Mouse (Mus musculus): ENCODE measurements around the gene Gnb1. TPM values are rescaled to one million over a fixed set of nuclear protein-coding genes. Genes with fewer than 3 reads are reported as not detected.

Gene Gnb1
- polyA plus RNA-seq, 1 experiment from 2014 or later, result 287 TPM

DNA sequence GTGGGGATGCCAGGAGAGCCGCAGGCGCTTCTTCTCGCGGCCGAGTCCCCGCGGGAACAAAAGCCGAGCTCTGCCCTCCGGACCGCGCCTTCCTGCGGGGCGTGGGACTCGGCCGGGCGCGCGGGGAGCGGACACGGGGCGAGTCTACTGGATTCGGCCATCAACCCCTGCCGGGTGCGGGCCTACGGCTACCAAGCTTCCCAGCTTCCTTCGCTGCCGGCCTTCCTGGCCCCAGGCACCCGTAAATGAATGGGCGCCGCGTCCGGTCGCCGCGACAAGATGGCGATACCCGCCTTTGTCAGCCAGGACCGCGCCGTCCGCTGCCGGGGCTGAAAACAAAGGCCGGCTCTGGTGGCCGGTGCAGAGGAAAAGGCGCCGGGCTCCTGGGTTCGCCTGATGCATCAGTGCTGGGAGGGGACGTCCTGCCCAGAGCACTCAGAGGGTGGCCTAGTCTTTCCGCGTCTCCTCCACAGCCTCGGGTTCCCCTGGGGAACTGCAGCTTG, 1.0 kb downstream of the Gnb1 start:
- H3K36me3 ChIP-seq (ENCODE audit: inconsistent target), result no peaks in the 10 kb centered on the region
- H3K79me2 ChIP-seq (ENCODE audit: inconsistent target), result peaks cover 70% of the 10 kb centered on the region
- peak overlapping the region; percentile 77 for H3K4me3 ChIP-seq (ENCODE audit: inconsistent target)
- H3K27ac ChIP-seq, result peak overlapping the region; percentile 73
- WGBS (ENCODE audit: missing documents), result under 1% methylated on average over 47 of the region's 51 CpGs

DNA sequence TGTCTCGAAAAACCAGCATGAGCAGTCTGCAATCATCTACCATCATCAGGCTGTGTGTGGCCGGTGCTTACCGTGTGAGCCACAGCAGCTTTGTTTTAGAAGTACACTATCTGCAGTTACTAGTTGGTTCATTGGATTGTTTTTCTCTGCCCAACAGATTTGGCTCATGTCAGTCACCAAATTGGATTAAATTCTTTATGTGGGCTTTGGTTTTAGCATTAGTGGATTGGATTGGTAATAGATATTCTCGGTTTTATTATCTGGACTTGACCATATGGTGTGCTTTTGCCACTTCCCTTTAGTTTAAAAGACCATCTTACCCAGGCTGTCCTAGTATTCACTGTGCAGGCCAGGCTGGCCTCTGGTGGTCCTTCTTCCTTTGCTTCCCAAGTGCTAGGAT, 3.7 kb downstream of the Gnb1 start:
- no peaks in the 10 kb centered on the region for H3K36me3 ChIP-seq (ENCODE audit: inconsistent target)
- no peak overlapping the region for H3K27ac ChIP-seq
- H3K4me3 ChIP-seq (ENCODE audit: inconsistent target), result no peak overlapping the region
- H3K79me2 ChIP-seq (ENCODE audit: inconsistent target), result peaks cover 94% of the 10 kb centered on the region
- 77% methylated on average over 4 of the region's 4 CpGs for WGBS (ENCODE audit: missing documents)

DNA sequence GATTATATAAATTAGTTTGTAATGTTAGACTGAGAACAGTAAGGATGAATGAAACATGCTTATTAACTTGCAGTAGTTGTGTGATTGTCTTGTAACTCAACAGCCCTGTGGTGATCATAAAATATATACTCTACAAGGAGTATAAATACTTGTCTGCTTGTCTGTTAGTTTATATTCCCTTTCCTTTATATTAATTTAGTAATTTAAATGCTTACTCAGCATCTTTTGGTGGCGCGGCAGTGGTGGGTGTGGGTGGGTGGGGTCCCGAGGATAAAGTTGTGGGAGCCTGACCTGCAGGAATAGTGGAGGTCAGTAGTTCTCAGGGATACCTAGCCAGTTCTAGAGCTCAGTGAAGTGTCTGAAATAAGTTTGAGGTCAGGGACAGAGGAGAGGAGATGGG, 6.8 kb downstream of the Gnb1 start:
- 100% methylated on average over 1 of the region's 3 CpGs for WGBS (ENCODE audit: missing documents)
- no peak overlapping the region for H3K4me3 ChIP-seq (ENCODE audit: inconsistent target)

DNA sequence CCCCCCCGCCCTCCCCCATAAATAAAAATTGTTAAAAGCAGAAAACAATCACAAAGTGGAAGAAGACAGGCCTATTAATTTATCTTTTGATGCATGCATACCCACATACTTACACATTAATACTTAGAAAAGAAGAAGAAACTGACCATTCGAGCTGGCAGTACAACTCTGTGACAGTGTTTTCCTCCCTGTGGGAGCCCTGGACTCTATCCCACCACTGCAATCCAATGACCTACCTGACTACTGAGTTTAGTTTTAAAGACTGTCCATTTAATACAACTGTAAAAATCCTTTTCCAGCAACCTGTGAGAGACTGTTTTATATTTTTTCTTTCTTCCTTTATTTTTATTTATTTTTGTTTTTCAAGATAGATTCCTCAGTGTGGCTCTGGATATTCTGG, 10.0 kb downstream of the Gnb1 start:
- 56% methylated on average over 1 of the region's 2 CpGs for WGBS (ENCODE audit: missing documents)
- no peak overlapping the region for H3K4me3 ChIP-seq (ENCODE audit: inconsistent target)
- H3K36me3 ChIP-seq (ENCODE audit: inconsistent target), result no peaks in the 10 kb centered on the region
- H3K27ac ChIP-seq, result no peak overlapping the region
- peaks cover 100% of the 10 kb centered on the region for H3K79me2 ChIP-seq (ENCODE audit: inconsistent target)

More for the DNA sequence above, 6.8 kb downstream of the Gnb1 start:
- Histone ChIP-seq H3K27ac (no peak overlapping the region), H3K36me3 (ENCODE audit: inconsistent target) (no peaks in the 10 kb centered on the region), H3K79me2 (ENCODE audit: inconsistent target) (peaks cover 100% of the 10 kb centered on the region)

DNA sequence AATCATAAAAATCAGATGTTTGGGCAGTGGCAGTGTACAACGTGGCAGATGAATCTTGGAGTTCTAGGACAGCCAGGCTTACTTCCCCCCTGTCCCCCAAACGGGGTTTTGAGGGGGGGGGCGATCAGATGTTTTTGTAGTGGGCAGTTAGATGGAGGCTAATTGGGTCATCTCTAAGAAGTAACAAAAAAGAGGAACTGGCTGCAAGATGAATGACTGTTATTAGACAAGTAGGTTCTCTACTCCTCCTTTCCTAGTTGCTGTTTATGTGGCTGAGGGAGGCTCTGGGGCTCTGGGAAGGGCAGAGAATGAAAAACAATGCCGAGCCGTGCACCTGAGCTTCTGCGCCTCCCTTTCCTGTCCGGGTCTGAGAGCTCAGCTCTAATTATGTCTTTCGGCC, 13.9 kb downstream of the Gnb1 start:
- Histone ChIP-seq H3K4me3 (ENCODE audit: inconsistent target) (no peak overlapping the region), H3K79me2 (ENCODE audit: inconsistent target) (peaks cover 100% of the 10 kb centered on the region), H3K27ac (no peak overlapping the region), H3K36me3 (ENCODE audit: inconsistent target) (no peaks in the 10 kb centered on the region)
- WGBS (ENCODE audit: missing documents), result 5% methylated on average over 8 of the region's 8 CpGs

GRCm38 (mm10) chr4:155505671-155506295, 14.6 kb downstream of the Gnb1 start:
- Histone ChIP-seq H3K79me2 (ENCODE audit: inconsistent target) (peaks cover 100% of the 10 kb centered on the region), H3K4me3 (ENCODE audit: inconsistent target) (no peak overlapping the region), H3K27ac (no peak overlapping the region), H3K36me3 (ENCODE audit: inconsistent target) (no peaks in the 10 kb centered on the region)
- WGBS (ENCODE audit: missing documents), result 83% methylated on average over 5 of the region's 5 CpGs

DNA sequence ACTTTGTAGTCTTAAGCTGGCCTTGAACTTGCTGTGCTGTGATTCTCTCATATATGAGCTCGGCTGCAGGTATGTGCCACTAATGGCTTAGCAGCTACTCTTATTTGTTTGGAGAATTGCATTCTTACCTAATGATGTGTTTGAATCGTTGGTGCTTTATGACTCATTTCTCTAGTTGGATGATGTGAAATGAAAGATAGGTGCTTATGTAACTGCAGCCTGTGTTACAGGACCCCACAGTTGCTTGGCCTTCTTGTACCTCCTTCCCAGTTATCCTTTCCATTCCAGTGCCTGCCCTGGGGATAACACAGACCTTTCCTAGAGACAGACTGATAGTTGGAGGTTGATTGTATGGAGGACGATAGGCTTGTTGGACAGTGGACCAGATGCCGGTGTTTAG, 17.5 kb downstream of the Gnb1 start:
- Histone ChIP-seq H3K36me3 (ENCODE audit: inconsistent target) (no peaks in the 10 kb centered on the region), H3K27ac (no peak overlapping the region)
- WGBS (ENCODE audit: missing documents), result 75% methylated on average over 4 of the region's 4 CpGs

GRCm38 (mm10) chr4:155510981-155511380, 19.8 kb downstream of the Gnb1 start:
- Histone ChIP-seq H3K4me3 (ENCODE audit: inconsistent target) (no peak overlapping the region), H3K27ac (no peak overlapping the region), H3K79me2 (ENCODE audit: inconsistent target) (peaks cover 100% of the 10 kb centered on the region), H3K36me3 (ENCODE audit: inconsistent target) (no peaks in the 10 kb centered on the region)
- WGBS (ENCODE audit: missing documents), result 87% methylated on average over 1 of the region's 1 CpGs

More for the DNA sequence above, 17.5 kb downstream of the Gnb1 start:
- Histone ChIP-seq H3K4me3 (ENCODE audit: inconsistent target) (no peak overlapping the region), H3K79me2 (ENCODE audit: inconsistent target) (peaks cover 100% of the 10 kb centered on the region)

- 100% methylated on average over 2 of the region's 2 CpGs for WGBS (ENCODE audit: missing documents)
- Histone ChIP-seq H3K27ac (no peak overlapping the region), H3K4me3 (ENCODE audit: inconsistent target) (no peak overlapping the region), H3K79me2 (ENCODE audit: inconsistent target) (peaks cover 100% of the 10 kb centered on the region), H3K36me3 (ENCODE audit: inconsistent target) (no peaks in the 10 kb centered on the region)
These were observed 23.6 kb downstream of the Gnb1 start for GRCm38 (mm10) chr4:155514810-155515209.

GRCm38 (mm10) chr4:155517948-155518517, 26.9 kb downstream of the Gnb1 start:
- Histone ChIP-seq H3K4me3 (ENCODE audit: inconsistent target) (no peak overlapping the region), H3K36me3 (ENCODE audit: inconsistent target) (peaks cover 8% of the 10 kb centered on the region; the same call in 1 of the 2 replicates), H3K27ac (no peak overlapping the region), H3K79me2 (ENCODE audit: inconsistent target) (peaks cover 100% of the 10 kb centered on the region)
- WGBS (ENCODE audit: missing documents), result 94% methylated on average over 6 of the region's 7 CpGs

DNA sequence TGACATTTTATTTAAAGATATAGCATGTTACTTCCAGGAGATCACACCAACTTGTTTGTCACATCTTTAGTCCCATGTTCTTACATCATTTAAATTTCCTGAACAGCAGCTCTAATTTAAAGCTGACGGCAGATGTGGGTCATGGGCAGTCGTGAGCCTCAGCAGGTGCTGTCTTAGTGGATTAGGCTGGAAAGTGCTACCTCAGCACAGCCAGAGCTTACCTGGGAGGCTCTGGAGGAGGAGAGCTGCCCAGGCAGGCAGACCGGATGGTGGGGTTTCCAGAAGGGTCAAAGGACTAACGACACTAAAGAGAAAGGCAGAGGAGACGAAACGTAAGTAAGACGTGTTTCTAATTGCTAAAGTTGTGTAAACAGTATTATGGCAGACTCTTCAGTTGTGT, 31.2 kb downstream of the Gnb1 start:
- peaks cover 100% of the 10 kb centered on the region for H3K79me2 ChIP-seq (ENCODE audit: inconsistent target)
- no peak overlapping the region for H3K4me3 ChIP-seq (ENCODE audit: inconsistent target)
- WGBS (ENCODE audit: missing documents), result 92% methylated on average over 7 of the region's 7 CpGs
- peaks cover 15% of the 10 kb centered on the region; the same call in 1 of the 2 replicates for H3K36me3 ChIP-seq (ENCODE audit: inconsistent target)
- no peak overlapping the region for H3K27ac ChIP-seq

- 98% methylated on average over 5 of the region's 5 CpGs for WGBS (ENCODE audit: missing documents)
- H3K36me3 ChIP-seq (ENCODE audit: inconsistent target), result peaks cover 26% of the 10 kb centered on the region
- H3K4me3 ChIP-seq (ENCODE audit: inconsistent target), result no peak overlapping the region
- H3K27ac ChIP-seq, result no peak overlapping the region
- peaks cover 100% of the 10 kb centered on the region for H3K79me2 ChIP-seq (ENCODE audit: inconsistent target)
These were observed 34.6 kb downstream of the Gnb1 start for GRCm38 (mm10) chr4:155525751-155526150.

GRCm38 (mm10) chr4:155529294-155529693, 38.1 kb downstream of the Gnb1 start:
- Histone ChIP-seq H3K79me2 (ENCODE audit: inconsistent target) (peaks cover 100% of the 10 kb centered on the region), H3K36me3 (ENCODE audit: inconsistent target) (peaks cover 33% of the 10 kb centered on the region; the same call in 1 of the 2 replicates), H3K4me3 (ENCODE audit: inconsistent target) (no peak overlapping the region), H3K27ac (no peak overlapping the region)
- WGBS (ENCODE audit: missing documents), result 15% methylated on average over 3 of the region's 3 CpGs

GRCm38 (mm10) chr4:155549993-155550392, 58.8 kb downstream of the Gnb1 start:
- Histone ChIP-seq H3K27ac (no peak overlapping the region), H3K79me2 (ENCODE audit: inconsistent target) (peaks cover 99% of the 10 kb centered on the region), H3K36me3 (ENCODE audit: inconsistent target) (peaks cover 34% of the 10 kb centered on the region), H3K4me3 (ENCODE audit: inconsistent target) (no peak overlapping the region)
- WGBS (ENCODE audit: missing documents), result 87% methylated on average over 7 of the region's 7 CpGs

- Histone ChIP-seq H3K4me3 (ENCODE audit: inconsistent target) (no peak overlapping the region), H3K36me3 (ENCODE audit: inconsistent target) (peaks cover 36% of the 10 kb centered on the region), H3K79me2 (ENCODE audit: inconsistent target) (peaks cover 99% of the 10 kb centered on the region), H3K27ac (no peak overlapping the region)
- 0% methylated on average over 1 of the region's 2 CpGs for WGBS (ENCODE audit: missing documents)
These were observed 59.3 kb downstream of the Gnb1 start for GRCm38 (mm10) chr4:155550446-155550845.

Measured in macrophage (primary cell).